Mouse (Mus musculus) heart, embryonic 10.5 days (tissue): ENCODE measurements around the gene Tcirg1. TPM values are rescaled to one million over a fixed set of nuclear protein-coding genes. Genes with fewer than 3 reads are reported as not detected.
A peak's percentile ranks its signal among the peaks of the same experiment; 100 is the strongest.

Source experiments
- DNase-seq: peaks from one replicate; pipeline ENCODE4 v3.0.0-alpha.2; 2017; ENCODE audit warnings: low spot score
- H3K27ac ChIP-seq: fragments of 300-500 bp; sonication (generic); 2 replicates; pipeline ENCODE4 v1.5.1; 2016; ENCODE audit warnings: mild to moderate bottlenecking
- H3K27me3 ChIP-seq: fragments of 300-500 bp; sonication (generic); 2 replicates; pipeline ENCODE4 v1.6.1; 2016; ENCODE audit warnings: mild to moderate bottlenecking; ENCODE audit not compliant: poor library complexity, insufficient read depth, severe bottlenecking
- H3K36me3 ChIP-seq: fragments of 300-500 bp; sonication (generic); 2 replicates; pipeline ENCODE4 v1.6.1; 2016; ENCODE audit warnings: mild to moderate bottlenecking, moderate library complexity
- H3K4me1 ChIP-seq: fragments of 300-500 bp; sonication (generic); 2 replicates; pipeline ENCODE4 v1.6.1; 2016; ENCODE audit warnings: mild to moderate bottlenecking
- H3K4me3 ChIP-seq: fragments of 300-500 bp; sonication (generic); 2 replicates; pipeline ENCODE4 v1.5.1; 2016; ENCODE audit warnings: mild to moderate bottlenecking, moderate library complexity
- H3K9me3 ChIP-seq: fragments of 300-500 bp; sonication (generic); 2 replicates; pipeline ENCODE4 v1.6.1; 2016; ENCODE audit warnings: mild to moderate bottlenecking, moderate library complexity
- WGBS: fragments of 180-500 bp; shearing (Covaris S2); methylation state at CpG from one replicate; pipeline ENCODE4 v1.1.7; 2016; 5-methylcytosine and 5-hydroxymethylcytosine counted together
- polyA plus RNA-seq: library from polyadenylated mRNA; unstranded; fragments of >200 nt; fragmentation: Nextera tagmentation; extraction: Ambion mirVana; gene quantifications from 2 replicates; pipeline ENCODE4 v1.2.1, GENCODE M21; 2016

The Tcirg1 gene
- polyA plus RNA-seq, 1 experiment from 2014 or later = 32.2 TPM

DNA sequence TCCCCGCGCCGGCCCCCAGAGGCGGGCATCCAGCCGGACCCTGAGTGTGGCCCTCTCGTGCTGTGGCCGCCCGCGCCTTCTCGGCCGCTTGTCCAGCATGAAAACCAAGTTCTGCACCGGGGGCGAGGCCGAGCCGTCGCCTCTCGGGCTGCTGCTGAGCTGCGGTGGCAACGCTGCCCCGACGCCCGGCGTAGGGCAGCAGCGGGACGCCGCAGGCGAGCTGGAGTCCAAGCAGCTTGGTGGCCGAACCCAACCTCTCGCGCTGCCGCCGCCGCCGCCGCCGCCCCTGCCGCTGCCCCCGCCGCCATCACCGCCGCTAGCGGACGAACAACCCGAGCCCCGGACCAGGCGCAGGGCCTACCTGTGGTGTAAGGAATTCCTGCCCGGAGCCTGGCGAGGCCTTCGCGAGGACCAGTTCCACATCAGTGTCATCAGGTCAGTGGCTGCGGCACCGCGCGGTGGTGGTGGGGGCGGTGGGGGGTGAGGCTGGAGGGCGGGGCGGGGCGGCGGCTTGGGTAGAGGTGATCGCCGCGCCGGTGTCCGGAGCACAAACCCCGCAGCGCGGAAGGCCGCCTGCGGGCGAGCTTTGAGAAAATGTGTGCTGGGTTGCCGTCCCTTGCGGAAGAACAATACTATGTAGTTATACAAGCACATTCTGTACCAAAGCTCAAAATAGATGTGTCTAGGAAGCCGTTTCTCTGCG, 54.8 kb downstream of the Tcirg1 start:
- peak; percentile 85 for DNase-seq
- Histone ChIP-seq H3K4me3 (peak overlapping the region; percentile 91), H3K27ac (peak overlapping the region; percentile 98), H3K9me3 (no peaks in the 10 kb centered on the region), H3K36me3 (no peaks in the 10 kb centered on the region), H3K4me1 (peaks cover 28% of the 10 kb centered on the region), H3K27me3 (no peaks in the 10 kb centered on the region)
- WGBS = under 1% methylated on average over 72 of the region's 74 CpGs

DNA sequence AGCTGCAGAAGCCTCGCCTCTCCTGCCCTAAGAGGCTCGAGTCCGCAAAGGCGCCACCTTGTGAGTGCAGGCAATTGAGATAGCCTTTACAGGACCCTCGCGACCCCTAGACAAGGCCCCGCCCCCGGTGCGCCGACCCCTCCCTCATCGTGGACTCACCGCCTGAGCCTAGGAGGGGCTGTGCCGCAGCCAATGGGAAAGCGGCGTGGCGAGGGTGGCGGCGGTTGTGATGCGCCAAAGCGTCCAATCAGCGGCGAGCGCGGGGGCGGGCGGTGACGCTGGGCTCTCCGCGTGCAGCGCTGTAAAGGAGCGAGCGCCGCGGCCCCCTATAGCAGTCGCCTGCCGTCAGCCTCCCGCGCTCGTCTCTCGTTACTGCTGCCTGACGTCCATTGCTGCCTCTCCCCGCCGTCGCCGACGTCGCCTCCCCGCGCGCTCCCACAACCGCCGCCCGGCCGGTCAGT, 55.4 kb downstream of the Tcirg1 start, which contains the start of gene Chka:
Gene Chka (plus strand): TSS at position 272 of the 461 bp plus-strand sequence.
- DNase-seq = peak; percentile 98
- Histone ChIP-seq H3K27ac (peak within 1 kb of the TSS; percentile 98), H3K36me3 (no peaks in the 10 kb centered on the region), H3K9me3 (no peaks in the 10 kb centered on the region), H3K4me3 (peak within 1 kb of the TSS; percentile 91), H3K4me1 (peaks cover 28% of the 10 kb centered on the region), H3K27me3 (no peaks in the 10 kb centered on the region)
- under 1% methylated on average over 42 of the region's 54 CpGs for WGBS

DNA sequence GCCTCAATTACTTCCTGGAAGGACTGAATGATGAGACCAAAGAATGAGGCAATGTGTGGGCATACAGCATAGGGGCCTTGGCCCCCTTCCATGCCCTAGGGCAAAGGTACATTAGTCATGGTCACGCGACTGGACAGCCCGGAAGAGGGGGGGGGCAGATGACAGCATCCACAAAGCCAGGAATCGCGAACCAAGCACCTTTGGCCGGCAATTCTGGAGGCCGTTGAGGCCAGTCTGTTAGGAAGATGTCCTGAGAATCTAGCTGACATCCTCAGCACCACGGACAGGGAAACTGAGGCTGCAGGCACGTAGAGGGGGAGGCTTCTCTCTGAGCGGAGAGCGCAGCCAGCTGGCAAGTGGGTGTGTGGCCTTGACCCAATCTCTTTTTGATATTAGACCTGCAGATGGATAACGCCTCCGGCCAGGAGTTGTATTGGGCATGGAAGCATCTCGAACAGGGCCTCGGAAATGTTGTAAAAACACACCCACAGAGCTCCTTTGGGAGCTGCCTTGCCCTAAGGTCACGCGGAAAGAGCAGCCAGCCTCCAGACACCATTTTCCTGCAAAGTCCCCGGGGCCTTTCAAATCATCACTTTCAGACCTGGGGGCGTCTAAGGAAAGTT, 56.0 kb downstream of the Tcirg1 start:
- peak; percentile 79 for DNase-seq
- H3K4me1 ChIP-seq = peaks cover 28% of the 10 kb centered on the region

DNA sequence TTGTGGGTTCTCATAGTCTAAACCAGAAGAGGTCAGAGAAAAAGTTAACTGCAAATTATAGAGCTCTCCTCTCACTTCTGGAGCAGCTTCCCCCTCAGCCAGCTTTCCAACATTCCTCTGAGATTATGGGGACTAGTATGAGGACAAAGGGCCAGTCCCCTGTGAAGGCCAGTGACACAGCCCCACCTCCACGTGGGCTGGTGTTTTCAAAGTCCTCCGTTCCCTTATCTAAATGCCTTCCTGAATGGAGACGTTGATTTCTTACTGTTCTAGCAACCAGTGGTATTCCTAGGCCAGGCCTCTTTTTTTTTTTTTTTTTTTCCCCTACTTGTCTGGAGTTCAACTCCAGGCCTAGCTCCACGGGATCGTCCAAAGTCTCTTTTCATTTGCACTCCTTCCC, 56.9 kb downstream of the Tcirg1 start:
- Histone ChIP-seq H3K4me3 (no peak overlapping the region), H3K27me3 (no peaks in the 10 kb centered on the region), H3K4me1 (peaks cover 19% of the 10 kb centered on the region), H3K9me3 (no peaks in the 10 kb centered on the region), H3K27ac (no peak overlapping the region; the same call in 1 of the 2 replicates), H3K36me3 (no peaks in the 10 kb centered on the region)
- peak; percentile 74 for DNase-seq
- 32% methylated on average over 5 of the region's 5 CpGs for WGBS

More for the DNA sequence above, 56.0 kb downstream of the Tcirg1 start:
- H3K9me3 ChIP-seq = no peaks in the 10 kb centered on the region
- H3K36me3 ChIP-seq = no peaks in the 10 kb centered on the region
- peak overlapping the region; percentile 98 for H3K27ac ChIP-seq
- 3% methylated on average over 19 of the region's 19 CpGs for WGBS
- H3K27me3 ChIP-seq = no peaks in the 10 kb centered on the region
- H3K4me3 ChIP-seq = peak overlapping the region; percentile 91

DNA sequence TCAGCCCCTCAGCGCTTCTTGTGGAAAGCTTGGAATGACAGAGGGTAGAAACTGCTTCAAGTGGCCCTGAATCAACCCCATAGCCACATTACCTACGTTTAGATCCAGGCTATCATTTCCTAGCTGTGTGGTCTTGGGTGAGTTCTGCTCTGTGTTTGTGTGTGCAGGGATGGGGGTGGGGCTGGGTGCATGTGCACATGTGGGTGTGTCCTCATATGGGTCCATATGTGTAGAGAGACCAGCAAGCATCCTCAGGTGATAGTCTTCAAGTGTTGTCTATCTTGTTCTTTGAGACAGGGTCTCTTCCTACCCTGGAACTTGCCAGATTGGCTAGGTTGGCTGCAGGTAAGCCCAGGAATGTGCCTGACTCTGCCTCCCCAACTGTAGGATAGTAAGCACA, 57.7 kb downstream of the Tcirg1 start:
- Histone ChIP-seq H3K9me3 (no peaks in the 10 kb centered on the region), H3K36me3 (no peaks in the 10 kb centered on the region), H3K4me3 (no peak overlapping the region), H3K27me3 (no peaks in the 10 kb centered on the region), H3K27ac (no peak overlapping the region), H3K4me1 (peaks cover 19% of the 10 kb centered on the region)
- DNase-seq = peak; percentile 66
- 83% methylated on average over 2 of the region's 2 CpGs for WGBS

DNA sequence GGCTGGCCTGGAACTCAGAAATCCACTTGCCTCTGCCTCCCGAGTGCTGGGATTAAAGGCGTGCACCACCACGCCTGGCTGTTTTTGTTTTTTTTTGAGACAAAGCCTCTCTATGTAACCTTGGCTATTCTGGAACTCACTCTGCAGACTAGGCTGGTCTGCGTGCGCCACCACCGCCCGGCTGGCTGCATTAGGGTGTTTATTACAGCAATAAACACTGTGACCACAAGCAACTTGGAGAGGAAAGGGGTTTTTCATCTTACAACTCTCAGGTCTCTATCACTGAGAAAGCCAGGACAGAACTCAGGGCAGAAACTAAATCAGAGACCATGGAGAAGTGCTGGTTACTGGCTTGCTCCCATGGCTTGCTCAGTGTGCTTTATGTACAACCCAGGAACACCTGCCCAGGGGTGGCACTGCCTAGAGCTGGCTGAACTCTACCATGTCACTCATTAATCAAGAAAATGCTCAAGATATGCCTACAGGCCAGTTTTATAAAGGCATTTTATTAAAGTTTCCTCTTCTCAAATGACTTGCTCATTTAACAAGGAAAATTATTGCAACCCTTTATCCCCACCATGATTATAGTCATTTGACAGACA, 58.6 kb downstream of the Tcirg1 start:
- peak; percentile 50 for DNase-seq
- Histone ChIP-seq H3K27ac (no peak overlapping the region), H3K4me3 (no peak overlapping the region), H3K36me3 (no peaks in the 10 kb centered on the region), H3K4me1 (peaks cover 19% of the 10 kb centered on the region), H3K27me3 (no peaks in the 10 kb centered on the region), H3K9me3 (no peaks in the 10 kb centered on the region)
- WGBS = 80% methylated on average over 7 of the region's 7 CpGs

DNA sequence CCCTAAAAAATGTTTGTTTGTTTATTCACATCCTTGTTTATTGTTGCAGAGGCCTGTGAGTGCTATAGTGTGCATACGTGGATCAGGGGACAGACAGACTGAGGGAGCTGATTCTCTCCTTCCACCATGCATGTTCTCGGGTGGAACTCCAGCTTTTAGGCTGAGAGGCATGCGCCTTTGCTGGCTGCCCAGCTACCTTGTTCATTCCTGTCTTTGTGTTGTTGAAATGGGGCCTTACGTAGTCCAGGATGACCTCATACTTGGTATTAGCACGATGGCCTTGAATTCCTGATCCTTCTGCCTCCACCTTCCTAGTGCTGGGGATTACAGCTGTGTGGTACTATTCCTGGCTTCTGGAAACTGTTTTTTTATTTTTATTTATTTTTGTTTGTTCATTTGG, 59.2 kb downstream of the Tcirg1 start:
- no peak overlapping the region for H3K27ac ChIP-seq
- no peaks in the 10 kb centered on the region for H3K36me3 ChIP-seq
- DNase-seq = peak; percentile 63
- H3K27me3 ChIP-seq = no peaks in the 10 kb centered on the region
- H3K9me3 ChIP-seq = no peaks in the 10 kb centered on the region
- 80% methylated on average over 5 of the region's 5 CpGs for WGBS
- H3K4me1 ChIP-seq = peaks cover 21% of the 10 kb centered on the region
- H3K4me3 ChIP-seq = no peak overlapping the region

DNA sequence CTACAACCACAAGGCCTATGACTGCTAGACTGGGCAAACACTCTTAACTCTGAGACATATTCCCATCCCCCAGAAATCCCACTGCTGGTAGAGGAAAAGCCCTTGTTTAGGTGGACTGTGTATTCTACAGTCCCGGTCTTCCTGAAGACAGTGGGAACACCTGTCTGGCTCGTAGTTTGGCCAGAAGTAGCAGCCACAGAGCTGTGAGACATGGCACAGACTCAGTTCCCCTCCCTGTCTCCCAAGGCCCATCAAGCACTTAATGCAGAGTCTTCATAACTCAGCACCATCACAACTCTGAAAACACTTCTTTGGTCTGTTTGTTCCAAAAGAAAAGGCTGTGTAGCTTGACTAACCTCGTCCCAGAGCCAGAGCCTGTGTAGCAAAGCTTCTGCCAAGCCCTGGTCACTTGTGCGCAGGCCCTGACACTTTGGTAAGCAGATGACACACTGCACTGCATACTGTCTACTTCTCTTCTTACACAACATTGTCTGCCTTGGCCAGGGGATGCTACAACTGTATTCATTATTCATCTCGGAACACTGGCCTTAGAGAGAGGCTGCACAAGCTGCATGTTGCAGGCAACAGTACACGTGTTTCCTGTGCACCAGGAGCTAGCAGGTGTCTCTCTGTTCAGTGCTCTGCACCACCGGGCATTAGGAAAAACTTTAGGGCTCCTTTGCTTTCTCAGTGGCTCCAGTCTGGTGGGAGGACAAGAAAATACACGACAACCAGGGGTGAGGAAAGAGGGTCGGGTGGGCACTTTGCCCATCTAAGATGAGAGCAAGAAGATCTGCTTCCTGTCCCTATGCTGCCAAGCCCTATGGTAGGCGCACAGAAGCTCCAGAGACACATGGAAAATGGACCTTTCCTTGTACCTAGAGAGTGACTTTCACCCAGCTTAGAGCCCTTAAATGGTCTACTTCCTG, 60.0 kb downstream of the Tcirg1 start:
- DNase-seq = peak; percentile 55
- H3K27ac ChIP-seq = no peak overlapping the region
- WGBS = 75% methylated on average over 10 of the region's 10 CpGs
- peaks cover 22% of the 10 kb centered on the region for H3K4me1 ChIP-seq
- no peaks in the 10 kb centered on the region for H3K36me3 ChIP-seq
- H3K9me3 ChIP-seq = no peaks in the 10 kb centered on the region
- H3K4me3 ChIP-seq = no peak overlapping the region
- no peaks in the 10 kb centered on the region for H3K27me3 ChIP-seq

Other genes with a start within 250 kb of the Tcirg1 start
- gene Lrp5, start 220.6 kb downstream of the Tcirg1 start, polyA plus RNA-seq = 4.1 and 5.2 TPM in 2 replicates
- gene 1810055G02Rik, start 198.8 kb downstream of the Tcirg1 start, polyA plus RNA-seq = 34.5 and 38.8 TPM in 2 replicates
- gene Kmt5b, start 139.7 kb downstream of the Tcirg1 start, polyA plus RNA-seq = 21.6 and 24.1 TPM in 2 replicates
- gene Chka, start 55.4 kb downstream of the Tcirg1 start, polyA plus RNA-seq = 29.8 and 40.3 TPM in 2 replicates
- 323 and 356 TPM in 2 replicates for gene Ndufs8, start 5.6 kb upstream of the Tcirg1 start, polyA plus RNA-seq
- gene Aldh3b1, start 22.7 kb upstream of the Tcirg1 start, polyA plus RNA-seq = 2.1 and 3.0 TPM in 2 replicates
- gene Unc93b1, start 28.1 kb upstream of the Tcirg1 start, polyA plus RNA-seq = 4.4 and 5.0 TPM in 2 replicates
- gene Aldh3b3, start 51.5 kb upstream of the Tcirg1 start, polyA plus RNA-seq = not detected in 2 replicates
- gene Aldh3b2, start 65.2 kb upstream of the Tcirg1 start, polyA plus RNA-seq = 0.51 and 1.8 TPM in 2 replicates
- 9.5 and 10.3 TPM in 2 replicates for gene Acy3, start 79.4 kb upstream of the Tcirg1 start, polyA plus RNA-seq
- gene Tbx10, start 85.6 kb upstream of the Tcirg1 start, polyA plus RNA-seq = 0.45 TPM in 1 of 2 replicates, not detected in the other
- gene Nudt8, start 93.4 kb upstream of the Tcirg1 start, polyA plus RNA-seq = 40.2 and 52.4 TPM in 2 replicates
- gene Gm49405, start 93.5 kb upstream of the Tcirg1 start, polyA plus RNA-seq = 4.1 and 5.2 TPM in 2 replicates
- 32.4 and 75.0 TPM in 2 replicates for gene Doc2g, start 96.2 kb upstream of the Tcirg1 start, polyA plus RNA-seq
- 298 and 420 TPM in 2 replicates for gene Ndufv1, start 105.7 kb upstream of the Tcirg1 start, polyA plus RNA-seq
- 402 and 470 TPM in 2 replicates for gene Gstp1, start 130.9 kb upstream of the Tcirg1 start, polyA plus RNA-seq
- gene Gstp2, start 138.9 kb upstream of the Tcirg1 start, polyA plus RNA-seq = 2.9 TPM in 2 replicates
- 0.37 TPM in 1 of 2 replicates, not detected in the other for gene Gstp3, start 152.4 kb upstream of the Tcirg1 start, polyA plus RNA-seq
- gene Cabp2, start 174.4 kb upstream of the Tcirg1 start, polyA plus RNA-seq = not detected in 2 replicates
- gene Cdk2ap2, start 190.0 kb upstream of the Tcirg1 start, polyA plus RNA-seq = 67.9 and 86.0 TPM in 2 replicates
- gene Pitpnm1, start 192.9 kb upstream of the Tcirg1 start, polyA plus RNA-seq = 14.3 and 21.2 TPM in 2 replicates
- gene Aip, start 218.7 kb upstream of the Tcirg1 start, polyA plus RNA-seq = 89.7 and 93.8 TPM in 2 replicates
- gene Gpr152, start 232.7 kb upstream of the Tcirg1 start, polyA plus RNA-seq = not detected in 2 replicates
- not detected in 2 replicates for gene Cabp4, start 236.9 kb upstream of the Tcirg1 start, polyA plus RNA-seq
- 135 and 146 TPM in 2 replicates for gene Coro1b, start 241.5 kb upstream of the Tcirg1 start, polyA plus RNA-seq
- gene Ptprcap, start 246.5 kb upstream of the Tcirg1 start, polyA plus RNA-seq = 1.8 and 4.4 TPM in 2 replicates